Mouse (Mus musculus) kidney, postnatal 14 days (tissue): ENCODE measurements around the gene Abl2.

Experiments
- DNase-seq: peaks from one replicate; pipeline ENCODE4 v3.0.0; 2022; ENCODE audit warnings: mixed read lengths

Gene Abl2

GRCm38 (mm10) chr1:156589811-156590305, 31.3 kb downstream of the Abl2 start:
- DNase-seq = no peak

DNA sequence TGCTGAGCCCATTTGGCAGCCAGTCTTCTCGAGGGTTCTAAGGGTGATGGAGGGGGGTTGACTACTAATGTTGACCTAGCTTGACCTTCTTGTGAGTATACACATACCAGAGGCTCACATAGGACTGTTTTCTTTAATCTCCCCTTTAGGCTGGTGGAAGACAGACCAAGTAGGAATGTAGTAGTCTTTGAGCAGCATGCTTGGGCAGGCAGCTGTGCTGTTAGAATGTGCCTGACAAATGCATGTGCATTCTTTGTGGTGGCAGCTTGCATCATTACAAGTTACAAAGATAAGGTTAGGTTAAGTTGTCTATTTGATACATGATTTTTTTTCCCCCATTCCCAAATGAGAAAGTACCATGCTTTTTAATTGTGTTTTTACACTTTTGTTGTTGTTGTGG, 31.8 kb downstream of the Abl2 start:
- no peak for DNase-seq

DNA sequence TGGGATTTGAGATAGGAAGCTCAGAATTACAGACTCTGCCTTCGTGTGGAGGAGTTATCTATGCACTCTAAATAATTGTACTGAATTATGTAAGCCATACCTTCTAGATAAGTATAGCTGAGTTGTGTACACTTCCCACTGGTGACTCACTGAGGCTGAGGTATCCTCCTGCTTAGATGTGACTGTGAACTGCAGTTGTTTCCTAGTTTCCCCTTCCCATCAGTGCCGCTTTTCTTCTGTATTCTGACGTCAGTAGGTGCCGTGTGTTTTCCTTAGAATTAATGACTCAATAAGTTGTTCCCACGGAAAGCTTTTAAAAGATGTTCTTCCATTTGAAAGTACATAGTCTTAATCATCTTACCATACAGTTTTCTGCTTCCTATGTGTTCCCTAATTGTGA, 34.7 kb downstream of the Abl2 start:
- no peak for DNase-seq

GRCm38 (mm10) chr1:156597089-156597488, 38.5 kb downstream of the Abl2 start:
- no peak for DNase-seq

DNA sequence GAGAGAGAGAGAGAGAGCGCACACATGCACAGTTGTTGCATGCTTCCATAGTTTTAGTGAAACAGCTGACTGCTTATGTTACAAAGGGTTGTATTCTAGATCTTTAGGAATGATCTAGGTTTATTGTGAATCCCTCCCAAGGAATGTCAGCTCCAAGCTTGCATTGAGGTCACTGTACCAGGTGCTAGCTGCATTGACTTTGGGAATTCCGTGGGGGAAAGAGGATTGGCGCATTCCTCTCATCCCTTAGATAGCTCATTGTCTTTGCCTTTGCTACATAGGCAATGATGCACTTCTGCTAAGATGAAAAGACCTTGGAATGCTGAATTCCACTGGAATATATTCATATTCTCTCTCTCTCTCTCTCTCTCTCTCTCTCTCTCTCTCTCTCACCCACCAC, 44.0 kb downstream of the Abl2 start:
- DNase-seq = no peak

- DNase-seq = no peak
Measured at GRCm38 (mm10) chr1:156605094-156605866, 46.7 kb downstream of the Abl2 start.

- no peak for DNase-seq
Measured at GRCm38 (mm10) chr1:156605940-156606339, 47.4 kb downstream of the Abl2 start.

DNA sequence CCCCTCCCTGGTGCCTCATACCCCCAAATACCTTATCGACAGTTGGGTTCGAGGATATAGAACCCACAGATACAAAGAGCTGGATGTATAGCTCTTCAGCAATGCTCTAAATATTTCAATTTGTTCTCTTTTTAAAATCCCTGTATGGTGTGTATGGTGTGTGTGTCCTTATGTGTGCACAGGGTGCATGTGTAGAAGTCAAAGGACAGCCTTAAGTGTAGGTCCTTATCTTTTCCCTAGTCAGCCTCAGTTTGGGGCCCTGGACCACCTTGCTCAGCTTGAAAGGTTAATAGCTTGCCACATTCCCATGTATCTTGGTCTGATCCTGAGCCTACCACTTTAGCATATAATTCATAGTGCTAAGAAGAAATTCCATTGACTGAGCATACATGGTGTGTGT, 49.9 kb downstream of the Abl2 start:
- no peak for DNase-seq

GRCm38 (mm10) chr1:156610257-156610656, 51.7 kb downstream of the Abl2 start:
- no peak for DNase-seq

- DNase-seq = peak; percentile 71
Measured at GRCm38 (mm10) chr1:156613855-156614530, 55.4 kb downstream of the Abl2 start.

DNA sequence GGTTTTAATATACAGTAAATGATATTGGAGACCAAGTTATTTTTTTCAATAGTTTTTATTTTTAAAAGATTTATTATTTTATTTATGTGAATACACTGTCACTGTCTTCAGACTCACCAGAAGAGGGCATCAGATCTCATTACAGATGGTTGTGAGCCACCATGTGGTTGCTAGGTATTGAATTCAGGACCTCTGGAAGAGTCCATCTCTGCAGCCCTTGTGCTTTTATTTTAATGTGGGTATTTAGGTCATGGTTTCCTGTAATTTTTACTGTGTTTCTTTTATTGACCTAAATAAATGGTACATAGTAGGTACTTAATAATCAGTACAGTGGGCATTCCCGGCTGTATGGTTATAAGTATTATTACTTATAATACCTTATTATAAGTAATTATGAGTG, 56.1 kb downstream of the Abl2 start:
- no peak for DNase-seq

DNA sequence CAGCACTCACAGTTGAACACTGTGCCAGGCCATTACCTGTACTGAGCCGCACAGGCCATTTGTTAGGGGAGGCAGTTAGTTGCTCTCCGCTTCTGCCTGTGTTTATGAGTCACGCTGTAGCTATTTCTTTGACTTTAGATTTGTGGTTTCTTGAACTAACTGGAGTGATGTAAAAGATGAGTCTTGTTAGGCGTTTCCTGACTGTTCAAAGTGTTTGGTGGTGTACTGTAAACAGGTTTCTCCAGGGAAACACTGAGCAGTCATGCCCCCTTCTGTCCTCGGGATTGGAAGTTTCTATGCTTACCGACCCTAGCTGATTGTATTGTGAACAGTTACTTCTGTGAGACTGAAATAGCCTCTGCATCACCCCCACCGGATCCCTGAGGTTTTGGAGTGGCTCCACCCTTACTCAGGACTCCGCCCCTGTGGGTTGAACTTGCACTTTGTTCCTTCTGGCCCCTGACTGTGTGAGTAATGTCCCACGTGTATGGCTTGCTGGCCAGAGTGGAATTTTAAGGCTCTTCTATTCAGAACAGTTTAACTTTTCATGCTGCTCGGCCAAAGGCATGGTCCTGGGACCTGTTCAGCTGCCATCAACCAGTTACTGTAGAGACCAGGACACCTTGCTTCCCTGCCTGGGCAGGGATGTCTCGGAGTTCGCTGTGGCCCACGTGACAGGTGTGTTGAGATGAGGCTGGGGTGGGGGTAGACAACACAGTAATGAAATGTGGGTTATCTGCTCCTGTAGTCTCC, 57.0 kb downstream of the Abl2 start:
- DNase-seq = peak; percentile 87

- peak; percentile 29 for DNase-seq
Measured at GRCm38 (mm10) chr1:156616989-156617598, 58.5 kb downstream of the Abl2 start.

DNA sequence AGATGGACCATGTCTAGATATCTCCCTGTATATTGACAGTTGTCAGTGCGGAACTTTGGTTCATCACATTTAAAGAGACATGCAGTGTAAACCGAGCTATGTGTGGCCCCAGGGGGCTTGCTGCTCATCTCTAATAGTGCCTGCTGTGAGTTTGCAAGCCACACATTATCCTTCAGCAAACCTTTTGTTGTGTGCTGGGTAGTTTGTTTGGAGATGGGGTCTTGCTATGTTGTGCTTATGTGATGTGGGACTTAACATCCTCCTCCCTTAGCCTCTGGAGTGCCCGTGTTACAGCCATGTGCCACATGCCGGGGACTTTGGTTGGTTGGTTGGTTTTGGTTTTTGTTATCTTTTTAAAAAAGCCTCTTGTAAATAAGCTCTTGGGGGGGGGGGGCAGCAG, 59.2 kb downstream of the Abl2 start:
- no peak for DNase-seq

DNA sequence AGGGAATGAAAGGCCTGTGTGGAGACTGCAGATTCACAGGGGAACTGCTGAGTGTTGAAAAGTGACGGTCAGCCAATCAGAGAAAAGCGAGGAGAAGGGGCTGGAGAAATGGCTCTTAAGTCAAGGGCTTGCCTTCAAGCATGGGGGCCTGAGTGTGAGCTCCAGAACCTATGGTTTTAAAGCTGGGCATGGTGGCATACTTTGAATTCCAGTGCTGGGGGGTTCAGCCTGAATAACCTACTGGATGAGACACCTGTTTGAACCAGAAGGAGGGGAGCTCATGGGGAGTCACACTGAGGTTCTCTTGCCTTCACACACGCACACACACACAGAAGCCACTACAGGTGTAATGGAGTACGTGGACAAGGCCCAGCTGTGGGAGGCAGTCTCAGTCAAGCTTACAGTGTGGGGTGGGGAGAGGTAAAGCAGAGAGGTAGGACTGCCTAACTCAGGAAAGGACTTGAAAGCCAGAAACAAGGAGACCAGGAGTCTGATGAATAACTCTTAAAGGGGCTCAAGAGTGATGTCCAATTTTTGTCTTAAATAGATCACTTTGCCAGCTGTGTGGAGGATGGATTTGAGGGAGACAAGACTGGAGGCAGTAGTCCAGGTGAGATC, 61.8 kb downstream of the Abl2 start:
- DNase-seq = no peak

DNA sequence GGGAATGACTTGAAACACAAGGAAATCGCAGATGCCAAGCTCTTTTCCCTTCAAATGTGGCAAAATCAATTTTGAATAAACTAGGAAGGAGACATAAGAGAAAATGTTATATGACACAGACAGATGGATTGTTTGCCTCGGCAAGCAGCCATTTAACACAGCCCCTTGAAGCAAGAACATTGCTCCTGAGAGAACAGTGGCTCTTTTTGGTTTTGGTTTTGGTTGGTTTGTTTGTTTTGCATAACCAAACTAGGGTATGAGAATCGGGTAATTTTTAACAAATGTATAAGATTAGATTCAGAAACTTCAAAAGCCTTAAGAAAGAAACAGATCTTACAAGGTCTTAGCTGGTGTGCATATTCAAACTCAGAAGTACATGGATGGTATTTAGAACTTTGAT, 62.4 kb downstream of the Abl2 start:
- DNase-seq = no peak

GRCm38 (mm10) chr1:156624231-156624630, 65.6 kb downstream of the Abl2 start:
- DNase-seq = no peak

DNA sequence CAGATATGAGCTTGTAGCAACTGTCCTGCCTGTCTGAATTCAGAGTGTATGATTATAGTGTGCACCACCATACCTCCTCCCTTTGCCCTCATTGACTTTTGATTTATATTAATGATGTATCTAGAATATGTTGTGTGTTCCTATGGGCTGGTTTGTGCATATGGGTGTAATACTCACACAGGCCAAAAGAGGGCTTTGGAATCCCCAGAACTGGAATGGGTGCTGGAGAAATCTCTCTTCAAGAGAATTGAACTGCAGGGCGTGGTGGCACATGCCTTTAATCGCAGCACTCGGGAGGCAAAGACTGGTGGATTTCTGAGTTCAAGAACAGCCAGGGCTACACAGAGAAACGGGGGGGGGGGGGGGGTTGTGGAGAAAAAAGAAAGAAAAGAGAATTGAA, 68.1 kb downstream of the Abl2 start:
- no peak for DNase-seq

- no peak for DNase-seq
Measured at GRCm38 (mm10) chr1:156629984-156630383, 71.4 kb downstream of the Abl2 start.

DNA sequence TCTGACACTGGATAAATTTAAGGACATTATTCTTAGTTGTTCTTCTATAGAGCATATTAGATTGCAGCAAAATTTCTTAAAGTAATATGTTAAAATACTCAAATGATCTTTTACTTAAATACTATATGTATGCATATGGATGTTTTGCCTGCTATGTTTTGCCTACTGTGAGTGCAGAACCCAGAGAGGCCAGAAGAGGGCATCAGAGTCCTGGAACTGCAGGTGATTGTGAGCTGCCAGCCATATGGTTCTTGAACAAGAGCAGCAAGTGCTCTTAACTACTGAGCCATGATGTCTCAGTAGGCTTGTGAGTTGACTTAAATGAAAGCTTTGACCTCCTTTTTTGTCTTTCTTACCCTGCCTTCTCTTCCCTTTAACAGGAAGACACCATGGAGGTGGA, 72.4 kb downstream of the Abl2 start:
- DNase-seq = no peak

GRCm38 (mm10) chr1:156633095-156633494, 74.5 kb downstream of the Abl2 start:
- peak; percentile 49 for DNase-seq

GRCm38 (mm10) chr1:156635148-156635547, 76.6 kb downstream of the Abl2 start:
- no peak for DNase-seq

DNA sequence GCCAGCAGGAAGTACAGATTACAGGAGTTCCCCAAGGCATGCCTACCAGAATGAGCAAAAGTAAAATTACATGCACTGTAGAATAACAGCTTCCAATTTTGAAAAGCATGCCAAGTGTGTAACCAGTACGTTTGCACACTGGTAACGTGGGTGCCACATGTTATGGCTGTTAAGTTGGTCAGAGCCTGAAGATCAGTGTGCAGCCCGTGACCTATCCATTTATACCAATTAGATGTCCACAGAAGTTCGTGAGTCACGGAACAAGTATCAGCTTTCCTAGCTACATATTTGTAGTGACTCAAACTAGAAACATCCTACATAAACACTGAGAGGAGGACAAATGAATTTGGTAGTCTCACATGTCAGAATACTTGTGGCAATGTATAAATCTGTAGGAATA, 80.9 kb downstream of the Abl2 start:
- DNase-seq = no peak
